Mouse (Mus musculus): ENCODE data around the gene Stx8. TPM values are rescaled to one million over a fixed set of nuclear protein-coding genes. Genes with fewer than 3 reads are reported as not detected.

The Stx8 gene
- total and polyA plus RNA-seq, 2 experiments = 3.5 to 12.9 TPM

DNA sequence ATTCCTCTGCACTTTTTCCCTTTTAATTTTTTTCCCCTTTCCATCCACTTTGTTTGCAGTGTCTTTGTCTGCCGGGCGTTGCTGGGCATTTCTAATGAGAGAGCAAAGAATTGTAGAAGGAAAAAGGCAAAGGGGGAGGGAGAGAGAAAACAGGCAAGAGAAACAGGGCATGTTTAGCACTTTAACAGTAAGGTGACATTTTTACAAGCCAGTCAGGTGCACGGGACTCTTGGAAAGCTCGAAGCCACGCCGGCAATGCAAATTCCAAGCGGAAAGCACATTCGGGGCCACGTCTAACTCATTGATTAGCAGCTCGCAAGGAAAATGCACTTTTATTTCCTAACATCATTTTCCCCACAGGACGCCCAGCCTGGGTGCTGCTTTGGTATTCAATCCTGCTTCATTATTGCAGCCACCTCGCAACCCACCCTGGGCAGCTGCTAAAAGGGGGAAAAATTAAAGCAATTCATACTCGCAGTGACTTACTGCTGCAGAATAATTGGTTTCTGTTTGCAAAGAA is 179.1 kb downstream of the Stx8 start:
- TF ChIP-seq CTCF (IDR thresholded peaks at IDR 0.05; ENCODE audit: low read depth, low read length) = no peak
- TF ChIP-seq POLR2A (IDR thresholded peaks at IDR 0.05; ENCODE audit: extremely low read depth, insufficient read depth, low read length) = no peak
- Histone ChIP-seq H3K27me3 (ENCODE audit: control insufficient read depth, insufficient read depth, low read length) (no peaks in the 10 kb centered on the region), H3K4me3 (ENCODE audit: insufficient read depth, low read depth, low read length) (no peak overlapping the region), H3K9ac (ENCODE audit: low read depth, low read length) (no peak overlapping the region), H3K27ac (replicated peaks; ENCODE audit: insufficient read depth, low read depth, low read length) (no peak overlapping the region), H3K4me1 (ENCODE audit: control insufficient read depth, insufficient read depth, low read length) (no peaks in the 10 kb centered on the region), H3K79me2 (ENCODE audit: control insufficient read depth, insufficient read depth, low read length) (no peaks in the 10 kb centered on the region), H3K36me3 (ENCODE audit: control insufficient read depth, insufficient read depth, low read length) (no peaks in the 10 kb centered on the region)
- 74% methylated on average over 13 of the region's 13 CpGs for WGBS
- no peak for DNase-seq (ENCODE audit: extremely low read depth, low read depth, low spot score)

DNA sequence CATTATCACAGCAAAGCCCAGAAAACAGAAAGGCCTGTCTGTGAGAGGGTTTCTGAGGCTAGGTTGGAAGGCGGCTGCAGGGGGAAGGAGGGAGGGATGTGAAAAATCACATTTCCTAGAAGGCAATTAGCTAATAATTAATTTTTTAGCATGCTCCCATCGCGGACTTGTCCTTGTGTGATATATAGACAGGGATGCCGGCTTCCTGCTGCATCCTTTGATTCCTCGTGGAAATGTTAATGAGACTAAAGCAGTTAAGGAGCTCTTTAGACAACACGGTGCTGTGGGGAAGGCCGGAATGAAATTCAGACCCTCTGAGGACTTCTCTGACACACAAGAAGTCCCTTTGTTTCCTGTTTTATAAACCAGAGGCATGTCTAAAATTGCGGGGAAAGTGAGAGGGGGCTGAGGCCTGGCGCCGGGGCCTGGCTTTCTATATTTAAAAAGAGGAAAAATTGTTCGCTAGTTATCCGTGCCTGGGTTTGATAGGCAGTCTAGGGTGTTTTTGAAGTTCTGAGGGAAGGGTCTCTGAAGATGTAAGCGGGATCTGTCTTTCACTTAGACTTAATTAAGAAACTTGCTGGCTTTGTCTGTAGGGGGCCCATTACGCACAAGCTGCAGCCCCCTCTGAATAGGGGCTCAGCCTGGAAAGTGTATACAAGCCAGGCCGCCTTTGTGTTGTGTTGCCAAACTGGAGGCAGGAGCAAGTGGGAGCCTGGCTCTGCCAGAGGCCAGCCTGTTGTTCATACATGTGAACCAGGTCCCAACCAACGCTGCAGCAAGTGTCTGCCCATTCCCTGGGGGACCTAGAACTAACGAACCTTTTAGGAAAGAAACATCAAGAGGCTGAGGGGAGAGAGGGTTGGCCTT is 179.8 kb downstream of the Stx8 start:
- Histone ChIP-seq H3K27me3 (ENCODE audit: control insufficient read depth, insufficient read depth, low read length) (no peaks in the 10 kb centered on the region), H3K27ac (replicated peaks; ENCODE audit: insufficient read depth, low read depth, low read length) (no peak overlapping the region), H3K79me2 (ENCODE audit: control insufficient read depth, insufficient read depth, low read length) (no peaks in the 10 kb centered on the region), H3K36me3 (ENCODE audit: control insufficient read depth, insufficient read depth, low read length) (no peaks in the 10 kb centered on the region), H3K4me1 (ENCODE audit: control insufficient read depth, insufficient read depth, low read length) (no peaks in the 10 kb centered on the region), H3K9ac (ENCODE audit: low read depth, low read length) (no peak overlapping the region), H3K4me3 (ENCODE audit: insufficient read depth, low read depth, low read length) (no peak overlapping the region)
- no peak for TF ChIP-seq CTCF (IDR thresholded peaks at IDR 0.05; ENCODE audit: low read depth, low read length)
- TF ChIP-seq POLR2A (IDR thresholded peaks at IDR 0.05; ENCODE audit: extremely low read depth, insufficient read depth, low read length) = no peak
- 77% methylated on average over 17 of the region's 17 CpGs for WGBS
- DNase-seq (ENCODE audit: extremely low read depth, low read depth, low spot score) = no peak

DNA sequence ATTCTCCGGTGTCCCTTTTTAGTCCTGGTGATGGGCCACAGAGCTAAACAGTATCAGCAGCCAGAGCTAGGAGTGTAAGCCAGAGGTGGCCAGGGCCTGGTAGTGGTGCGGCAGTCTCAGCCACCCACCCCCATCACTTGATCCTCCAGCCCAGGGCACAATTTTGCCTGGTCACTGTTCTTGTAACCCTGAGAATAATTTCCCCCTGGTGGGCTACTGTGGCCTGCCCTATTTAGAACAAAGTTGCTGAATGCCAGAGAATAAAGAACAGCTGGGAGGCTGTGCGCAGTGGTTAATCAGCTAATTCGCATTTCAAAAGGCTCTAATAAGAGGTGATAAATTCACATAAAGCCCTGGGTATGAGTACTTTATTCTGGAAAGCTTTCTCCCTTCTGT is 180.5 kb downstream of the Stx8 start:
- H3K4me3 ChIP-seq (ENCODE audit: insufficient read depth, low read depth, low read length) = no peak overlapping the region
- no peaks in the 10 kb centered on the region for H3K36me3 ChIP-seq (ENCODE audit: control insufficient read depth, insufficient read depth, low read length)
- H3K4me1 ChIP-seq (ENCODE audit: control insufficient read depth, insufficient read depth, low read length) = no peaks in the 10 kb centered on the region
- TF ChIP-seq CTCF (IDR thresholded peaks at IDR 0.05; ENCODE audit: low read depth, low read length) (no peak), POLR2A (IDR thresholded peaks at IDR 0.05; ENCODE audit: extremely low read depth, insufficient read depth, low read length) (no peak)
- H3K9ac ChIP-seq (ENCODE audit: low read depth, low read length) = no peak overlapping the region
- no peaks in the 10 kb centered on the region for H3K79me2 ChIP-seq (ENCODE audit: control insufficient read depth, insufficient read depth, low read length)
- WGBS = 94% methylated on average over 4 of the region's 4 CpGs
- no peak overlapping the region for H3K27ac ChIP-seq (replicated peaks; ENCODE audit: insufficient read depth, low read depth, low read length)
- H3K27me3 ChIP-seq (ENCODE audit: control insufficient read depth, insufficient read depth, low read length) = no peaks in the 10 kb centered on the region
- no peak for DNase-seq (ENCODE audit: extremely low read depth, low read depth, low spot score)

DNA sequence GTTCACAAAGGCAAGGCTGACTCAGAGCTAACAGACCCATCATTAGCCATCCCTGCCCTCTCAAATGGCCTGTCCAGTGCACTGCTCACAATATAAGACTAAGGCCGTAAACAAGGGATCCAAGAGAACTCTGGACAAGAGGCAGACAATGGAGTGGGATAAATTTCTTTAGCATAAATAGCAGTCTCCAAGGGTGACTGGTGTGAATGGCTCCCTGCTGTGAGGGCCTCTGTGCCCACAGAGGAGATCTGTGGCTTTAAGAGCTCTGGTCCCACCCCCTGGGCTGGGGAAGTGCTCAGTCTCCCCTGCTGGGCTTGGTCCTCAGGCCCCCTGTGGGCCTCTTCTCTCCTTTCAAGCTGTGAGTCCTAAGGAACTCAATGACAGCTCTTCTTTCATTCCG is 184.9 kb downstream of the Stx8 start:
- TF ChIP-seq CTCF (IDR thresholded peaks at IDR 0.05; ENCODE audit: low read depth, low read length) (no peak), POLR2A (IDR thresholded peaks at IDR 0.05; ENCODE audit: extremely low read depth, insufficient read depth, low read length) (no peak)
- no peak overlapping the region for H3K4me3 ChIP-seq (ENCODE audit: insufficient read depth, low read depth, low read length)
- H3K36me3 ChIP-seq (ENCODE audit: control insufficient read depth, insufficient read depth, low read length) = no peaks in the 10 kb centered on the region
- DNase-seq (ENCODE audit: extremely low read depth, low read depth, low spot score) = no peak
- 100% methylated on average over 2 of the region's 2 CpGs for WGBS
- no peak overlapping the region for H3K9ac ChIP-seq (ENCODE audit: low read depth, low read length)
- H3K27ac ChIP-seq (replicated peaks; ENCODE audit: insufficient read depth, low read depth, low read length) = no peak overlapping the region
- no peaks in the 10 kb centered on the region for H3K4me1 ChIP-seq (ENCODE audit: control insufficient read depth, insufficient read depth, low read length)
- no peaks in the 10 kb centered on the region for H3K27me3 ChIP-seq (ENCODE audit: control insufficient read depth, insufficient read depth, low read length)
- H3K79me2 ChIP-seq (ENCODE audit: control insufficient read depth, insufficient read depth, low read length) = no peaks in the 10 kb centered on the region

DNA sequence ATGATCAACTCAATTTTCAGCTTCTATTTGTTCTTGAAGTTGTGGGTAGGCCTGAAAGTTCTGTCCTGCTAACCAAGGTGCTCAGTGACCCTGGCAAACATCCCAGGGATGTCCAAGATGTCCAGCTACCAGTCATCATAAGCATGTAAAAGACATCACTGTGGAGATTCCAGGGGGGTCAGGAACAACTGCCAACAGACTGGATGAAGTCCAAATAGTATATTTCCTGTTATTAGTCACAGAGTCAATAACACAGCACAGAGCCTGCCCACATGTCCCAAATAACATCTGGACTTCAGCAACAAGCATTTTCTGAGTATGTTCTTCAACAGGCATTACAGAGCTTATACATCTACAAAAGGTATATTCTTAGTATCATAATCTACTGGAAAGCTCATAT is 189.8 kb downstream of the Stx8 start:
- no peak overlapping the region for H3K4me3 ChIP-seq (ENCODE audit: insufficient read depth, low read depth, low read length)
- H3K27ac ChIP-seq (replicated peaks; ENCODE audit: insufficient read depth, low read depth, low read length) = no peak overlapping the region
- H3K36me3 ChIP-seq (ENCODE audit: control insufficient read depth, insufficient read depth, low read length) = no peaks in the 10 kb centered on the region
- no peaks in the 10 kb centered on the region for H3K79me2 ChIP-seq (ENCODE audit: control insufficient read depth, insufficient read depth, low read length)
- H3K27me3 ChIP-seq (ENCODE audit: control insufficient read depth, insufficient read depth, low read length) = no peaks in the 10 kb centered on the region
- TF ChIP-seq POLR2A (IDR thresholded peaks at IDR 0.05; ENCODE audit: extremely low read depth, insufficient read depth, low read length) = no peak
- no peak for TF ChIP-seq CTCF (IDR thresholded peaks at IDR 0.05; ENCODE audit: low read depth, low read length)
- DNase-seq (ENCODE audit: extremely low read depth, low read depth, low spot score) = no peak
- H3K9ac ChIP-seq (ENCODE audit: low read depth, low read length) = no peak overlapping the region
- no peaks in the 10 kb centered on the region for H3K4me1 ChIP-seq (ENCODE audit: control insufficient read depth, insufficient read depth, low read length)

DNA sequence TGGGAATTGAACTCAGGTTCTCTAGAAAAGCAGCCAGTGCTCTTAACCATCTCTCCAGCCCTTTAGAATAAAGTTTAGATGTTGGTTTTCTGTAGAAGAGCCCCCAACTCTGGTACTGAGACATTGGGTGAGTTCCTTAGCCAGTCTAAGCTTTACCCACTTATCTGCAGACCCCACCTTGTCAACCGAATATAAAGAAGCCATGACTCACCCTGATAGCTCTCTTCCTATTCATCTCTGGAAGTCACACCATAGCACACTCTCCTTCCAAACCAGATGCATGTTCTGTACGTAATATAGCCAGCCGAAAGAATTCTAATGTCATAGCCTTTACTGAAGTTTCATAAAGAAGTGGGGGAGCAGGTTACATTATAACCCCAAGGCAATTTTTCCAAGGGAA is 192.2 kb downstream of the Stx8 start:
- H3K79me2 ChIP-seq (ENCODE audit: control insufficient read depth, insufficient read depth, low read length) = no peaks in the 10 kb centered on the region
- no peaks in the 10 kb centered on the region for H3K36me3 ChIP-seq (ENCODE audit: control insufficient read depth, insufficient read depth, low read length)
- no peak overlapping the region for H3K9ac ChIP-seq (ENCODE audit: low read depth, low read length)
- DNase-seq (ENCODE audit: extremely low read depth, low read depth, low spot score) = no peak
- TF ChIP-seq CTCF (IDR thresholded peaks at IDR 0.05; ENCODE audit: low read depth, low read length) = no peak
- no peak for TF ChIP-seq POLR2A (IDR thresholded peaks at IDR 0.05; ENCODE audit: extremely low read depth, insufficient read depth, low read length)
- no peaks in the 10 kb centered on the region for H3K4me1 ChIP-seq (ENCODE audit: control insufficient read depth, insufficient read depth, low read length)
- H3K4me3 ChIP-seq (ENCODE audit: insufficient read depth, low read depth, low read length) = no peak overlapping the region
- H3K27me3 ChIP-seq (ENCODE audit: control insufficient read depth, insufficient read depth, low read length) = no peaks in the 10 kb centered on the region
- 91% methylated on average over 3 of the region's 3 CpGs for WGBS
- H3K27ac ChIP-seq (replicated peaks; ENCODE audit: insufficient read depth, low read depth, low read length) = no peak overlapping the region
